Mouse (Mus musculus) hindbrain, embryonic 12.5 days (tissue): Measurements from ENCODE around the gene Cdk5. TPM values are rescaled to one million over a fixed set of nuclear protein-coding genes. Genes with fewer than 3 reads are reported as not detected.

ENCODE experiments used
- ATAC-seq: fragments of 200-750 bp; cut with Nextera tagmentation; 2 replicates; pipeline ENCODE4 v1.8.0; 2017; ENCODE audit warnings: moderate TSS enrichment; ENCODE audit not compliant: low FRiP score
- H3K27ac ChIP-seq: fragments of 300-500 bp; sonication (generic); 2 replicates; pipeline ENCODE4 v1.5.1; 2016; ENCODE audit warnings: mild to moderate bottlenecking
- H3K27me3 ChIP-seq: fragments of 300-500 bp; sonication (generic); 2 replicates; pipeline ENCODE4 v1.6.1; 2016; ENCODE audit warnings: mild to moderate bottlenecking
- H3K36me3 ChIP-seq: fragments of 300-500 bp; sonication (generic); 2 replicates; pipeline ENCODE4 v1.6.1; 2016; ENCODE audit warnings: mild to moderate bottlenecking
- H3K4me1 ChIP-seq: fragments of 300-500 bp; sonication (generic); 2 replicates; pipeline ENCODE4 v1.6.1; 2016
- H3K4me2 ChIP-seq: fragments of 300-500 bp; sonication (generic); replicated peaks from 2 replicates; pipeline ENCODE4 v1.6.1; 2016; ENCODE audit warnings: mild to moderate bottlenecking
- H3K4me3 ChIP-seq: fragments of 300-500 bp; sonication (generic); 2 replicates; pipeline ENCODE4 v1.5.1; 2016; ENCODE audit warnings: mild to moderate bottlenecking
- H3K9ac ChIP-seq: fragments of 300-500 bp; sonication (generic); 2 replicates; pipeline ENCODE4 v1.6.1; 2016; ENCODE audit warnings: mild to moderate bottlenecking, moderate library complexity
- H3K9me3 ChIP-seq: fragments of 300-500 bp; sonication (generic); replicated peaks from 2 replicates; pipeline ENCODE4 v1.6.1; 2016; ENCODE audit warnings: mild to moderate bottlenecking
- WGBS: fragments of 180-500 bp; shearing (Covaris S2); methylation state at CpG from one replicate; pipeline ENCODE4 v1.1.7; 2016; 5-methylcytosine and 5-hydroxymethylcytosine counted together
- polyA plus RNA-seq: library from polyadenylated mRNA; unstranded; fragments of >200 nt; fragmentation: Nextera tagmentation; extraction: Ambion mirVana; gene quantifications from 2 replicates; pipeline ENCODE4 v1.2.1, GENCODE M21; 2016

Cdk5 gene
- 61.0 and 63.8 TPM in 2 replicates for polyA plus RNA-seq

DNA sequence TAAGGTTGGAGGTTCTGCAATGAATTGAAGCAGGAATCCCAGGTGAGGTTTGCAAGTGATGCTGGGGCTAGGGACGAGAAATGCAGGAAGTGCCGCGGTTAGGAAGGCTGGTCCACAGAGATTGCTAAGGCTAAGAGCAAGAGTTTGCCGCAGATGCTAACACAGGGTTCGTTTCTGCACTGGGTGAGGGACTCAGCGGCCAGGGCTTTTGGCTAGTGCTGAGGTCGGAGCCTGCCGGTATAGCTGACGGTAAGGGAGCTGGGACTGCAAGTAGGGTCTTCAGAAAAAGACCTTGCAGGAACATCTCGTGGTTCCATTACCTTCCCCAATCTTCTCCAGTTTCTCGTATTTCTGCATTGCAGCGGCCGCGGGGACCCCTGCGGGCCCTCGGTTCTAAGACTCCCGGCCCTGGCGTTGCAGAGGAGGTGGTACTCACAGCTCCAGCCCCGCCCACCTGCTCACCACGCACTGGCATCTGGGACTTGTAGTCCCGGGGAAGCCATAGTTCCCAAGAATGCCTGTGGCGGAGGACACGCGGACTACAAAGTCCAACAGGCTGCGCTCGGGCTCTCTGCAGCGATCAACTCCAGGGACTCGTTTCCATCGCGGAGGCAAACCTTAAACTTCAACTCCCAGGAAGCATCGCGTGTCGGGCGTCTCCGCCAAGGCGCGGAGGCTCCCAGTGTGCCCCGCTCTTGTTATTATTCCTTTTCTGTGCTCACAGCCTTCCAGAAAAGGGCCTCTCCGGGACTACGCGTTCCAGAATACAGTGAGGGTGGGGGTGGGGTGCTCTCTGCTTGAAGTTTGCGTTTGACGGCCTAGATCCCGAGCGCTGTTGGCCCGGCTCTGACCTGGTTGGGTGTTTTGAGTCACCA, at the start of gene Cdk5, which contains the start of gene Slc4a2:
Gene Cdk5, minus strand, starts transcription at position 402 of the 875 bp plus-strand sequence.
Gene Slc4a2, plus strand, starts transcription at position 709 of the 875 bp plus-strand sequence.
- H3K4me2 ChIP-seq: peak within 1 kb of the TSS; percentile 80
- H3K4me3 ChIP-seq: peak within 1 kb of the TSS; percentile 57
- peaks cover 55% of the 10 kb centered on the region for H3K4me1 ChIP-seq
- WGBS: under 1% methylated on average over 46 of the region's 46 CpGs
- no peaks in the 10 kb centered on the region for H3K9me3 ChIP-seq
- H3K36me3 ChIP-seq: peaks cover 25% of the 10 kb centered on the region
- H3K27me3 ChIP-seq: peaks cover 13% of the 10 kb centered on the region; the same call in 1 of the 2 replicates
- peak within 1 kb of the TSS; percentile 73 for H3K9ac ChIP-seq
- H3K27ac ChIP-seq: peak within 1 kb of the TSS; percentile 90
- peak; percentile 94 for ATAC-seq

DNA sequence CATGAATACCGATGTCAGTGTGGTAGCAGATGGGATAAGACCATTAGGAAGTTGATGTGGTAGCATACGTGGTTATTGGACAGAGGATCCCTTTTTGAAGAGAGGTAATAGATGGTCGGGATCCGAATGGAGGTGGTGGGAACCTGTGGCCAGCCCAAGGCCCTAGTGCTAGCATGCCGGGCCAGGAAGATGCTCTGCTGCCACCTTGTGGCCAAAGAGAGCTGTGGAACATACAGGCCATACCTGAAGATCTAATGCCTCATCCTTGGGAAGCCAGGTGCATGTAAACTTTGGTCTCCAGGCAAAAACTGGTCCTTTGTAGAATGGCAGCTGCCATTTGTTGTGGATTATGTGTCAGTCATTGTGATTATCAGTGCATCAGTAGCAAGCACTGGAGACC, 47.3 kb upstream of the Cdk5 start:
- no peak overlapping the region for H3K4me2 ChIP-seq
- no peak overlapping the region for H3K9ac ChIP-seq
- no peaks in the 10 kb centered on the region for H3K36me3 ChIP-seq
- H3K27ac ChIP-seq: no peak overlapping the region
- ATAC-seq: peak; percentile 49; the same call in 1 of the 2 replicates
- no peak overlapping the region for H3K4me3 ChIP-seq
- H3K9me3 ChIP-seq: no peaks in the 10 kb centered on the region
- peaks cover 36% of the 10 kb centered on the region for H3K27me3 ChIP-seq
- 15% methylated on average over 5 of the region's 5 CpGs for WGBS
- H3K4me1 ChIP-seq: peaks cover 51% of the 10 kb centered on the region

GRCm38 (mm10) chr5:24466762-24467161, 43.4 kb upstream of the Cdk5 start:
- H3K4me3 ChIP-seq: no peak overlapping the region
- WGBS: 40% methylated on average over 12 of the region's 12 CpGs
- peak overlapping the region; percentile 41; the same call in 1 of the 2 replicates for H3K9ac ChIP-seq
- 0 out of 2 replicates have a peak, but pooled peaks cover 2% of the 10 kb centered on the region for H3K36me3 ChIP-seq
- ATAC-seq: no peak
- peaks cover 27% of the 10 kb centered on the region for H3K4me1 ChIP-seq
- 0 out of 2 replicates have a peak overlapping the region, but pooled peaks have one; percentile 44 for H3K27ac ChIP-seq
- H3K4me2 ChIP-seq: peak overlapping the region; percentile 14; the same call in 1 of the 2 replicates
- H3K27me3 ChIP-seq: no peaks in the 10 kb centered on the region; the same call in 1 of the 2 replicates
- H3K9me3 ChIP-seq: no peaks in the 10 kb centered on the region

- peaks cover 43% of the 10 kb centered on the region for H3K4me1 ChIP-seq
- H3K4me3 ChIP-seq: peak overlapping the region; percentile 7
- no peaks in the 10 kb centered on the region for H3K27me3 ChIP-seq
- 45% methylated on average over 7 of the region's 7 CpGs for WGBS
- H3K9ac ChIP-seq: peak overlapping the region; percentile 99
- no peaks in the 10 kb centered on the region for H3K9me3 ChIP-seq
- ATAC-seq: no peak
- H3K36me3 ChIP-seq: peaks cover 19% of the 10 kb centered on the region
- peak overlapping the region; percentile 40 for H3K27ac ChIP-seq
- H3K4me2 ChIP-seq: peak overlapping the region; percentile 93
Measured at GRCm38 (mm10) chr5:24455613-24456012, 32.3 kb upstream of the Cdk5 start.

GRCm38 (mm10) chr5:24455076-24455475, 31.7 kb upstream of the Cdk5 start:
- Histone ChIP-seq H3K27me3 (0 out of 2 replicates have a peak, but pooled peaks cover under 1% of the 10 kb centered on the region), H3K27ac (peak overlapping the region; percentile 40), H3K36me3 (peaks cover 17% of the 10 kb centered on the region), H3K4me2 (peak overlapping the region; percentile 93), H3K4me3 (no peak overlapping the region), H3K9me3 (no peaks in the 10 kb centered on the region), H3K4me1 (peaks cover 43% of the 10 kb centered on the region), H3K9ac (peak overlapping the region; percentile 99; the same call in 1 of the 2 replicates)
- WGBS: 56% methylated on average over 3 of the region's 3 CpGs
- ATAC-seq: no peak

- no peak for ATAC-seq
- WGBS: 28% methylated on average over 2 of the region's 2 CpGs
- Histone ChIP-seq H3K4me1 (peaks cover 43% of the 10 kb centered on the region), H3K36me3 (peaks cover 16% of the 10 kb centered on the region), H3K4me3 (peak overlapping the region; percentile 95), H3K4me2 (peak overlapping the region; percentile 93), H3K9me3 (no peaks in the 10 kb centered on the region), H3K27ac (peak overlapping the region; percentile 95), H3K9ac (peak overlapping the region; percentile 99), H3K27me3 (0 out of 2 replicates have a peak, but pooled peaks cover 3% of the 10 kb centered on the region)
Measured at GRCm38 (mm10) chr5:24453985-24454303, 30.6 kb upstream of the Cdk5 start.

DNA sequence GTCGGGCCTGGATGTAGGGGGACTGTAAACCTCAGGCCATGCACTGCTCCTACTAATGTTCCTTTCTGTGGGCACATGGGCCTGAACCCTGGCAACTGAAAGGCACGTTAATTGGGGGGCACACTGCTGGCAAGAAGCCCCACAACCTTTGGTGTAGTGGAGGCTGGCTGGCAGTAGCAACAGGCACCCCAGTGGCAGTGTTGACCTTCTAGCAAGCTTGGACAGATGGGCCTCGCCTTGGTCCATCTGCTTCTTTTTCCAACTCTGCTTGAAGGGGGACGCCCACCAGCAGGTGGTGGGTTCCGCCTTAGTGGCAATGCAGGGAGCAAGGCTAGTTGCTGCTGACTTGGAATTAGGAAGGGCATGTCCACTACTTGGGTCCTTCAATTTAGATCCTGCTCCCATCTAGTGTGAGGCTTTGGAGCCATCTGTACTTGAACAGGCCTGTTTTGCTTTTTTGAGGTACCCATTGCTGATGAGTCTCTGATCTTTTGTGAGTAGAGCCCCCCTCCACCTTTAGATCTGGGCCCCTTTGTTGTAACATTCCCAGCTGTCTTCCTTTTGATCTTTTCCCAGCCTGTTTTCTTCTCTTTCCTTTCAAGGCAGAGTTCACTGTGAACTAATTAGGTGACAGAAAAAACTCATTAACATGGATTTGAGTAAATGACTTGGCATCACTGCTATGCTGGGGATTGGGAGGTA, 30.1 kb upstream of the Cdk5 start:
- Histone ChIP-seq H3K36me3 (peaks cover 12% of the 10 kb centered on the region), H3K4me1 (peaks cover 43% of the 10 kb centered on the region), H3K4me2 (peak overlapping the region; percentile 93), H3K27me3 (0 out of 2 replicates have a peak, but pooled peaks cover 3% of the 10 kb centered on the region), H3K4me3 (peak overlapping the region; percentile 95), H3K27ac (peak overlapping the region; percentile 95), H3K9me3 (no peaks in the 10 kb centered on the region), H3K9ac (peak overlapping the region; percentile 99)
- 6% methylated on average over 5 of the region's 5 CpGs for WGBS
- peak; percentile 3; the same call in 1 of the 2 replicates for ATAC-seq

GRCm38 (mm10) chr5:24452691-24453233, 29.4 kb upstream of the Cdk5 start:
- Histone ChIP-seq H3K27ac (peak overlapping the region; percentile 95), H3K9me3 (no peaks in the 10 kb centered on the region), H3K27me3 (0 out of 2 replicates have a peak, but pooled peaks cover 3% of the 10 kb centered on the region), H3K9ac (peak overlapping the region; percentile 99), H3K4me3 (peak overlapping the region; percentile 95), H3K4me1 (peaks cover 47% of the 10 kb centered on the region), H3K4me2 (peak overlapping the region; percentile 93), H3K36me3 (peaks cover 5% of the 10 kb centered on the region)
- peak; percentile 9 for ATAC-seq
- under 1% methylated on average over 29 of the region's 29 CpGs for WGBS

GRCm38 (mm10) chr5:24452030-24452690, 28.8 kb upstream of the Cdk5 start, which contains the start of gene Agap3:
Gene Agap3, plus strand, starts transcription at chr5:24452177.
- H3K4me2 ChIP-seq: peak within 1 kb of the TSS; percentile 93
- no peaks in the 10 kb centered on the region; the same call in 1 of the 2 replicates for H3K36me3 ChIP-seq
- peak within 1 kb of the TSS; percentile 99 for H3K9ac ChIP-seq
- H3K27me3 ChIP-seq: 0 out of 2 replicates have a peak, but pooled peaks cover 3% of the 10 kb centered on the region
- no peaks in the 10 kb centered on the region for H3K9me3 ChIP-seq
- peak; percentile 7 for ATAC-seq
- H3K27ac ChIP-seq: peak within 1 kb of the TSS; percentile 95
- H3K4me1 ChIP-seq: peaks cover 51% of the 10 kb centered on the region
- 1% methylated on average over 43 of the region's 85 CpGs for WGBS
- peak within 1 kb of the TSS; percentile 95 for H3K4me3 ChIP-seq

- peak; percentile 69 for ATAC-seq
- H3K9ac ChIP-seq: peak overlapping the region; percentile 99
- no peaks in the 10 kb centered on the region for H3K36me3 ChIP-seq
- peaks cover 56% of the 10 kb centered on the region for H3K4me1 ChIP-seq
- H3K4me3 ChIP-seq: peak overlapping the region; percentile 95
- peak overlapping the region; percentile 93 for H3K4me2 ChIP-seq
- 0 out of 2 replicates have a peak, but pooled peaks cover 3% of the 10 kb centered on the region for H3K27me3 ChIP-seq
- 2% methylated on average over 41 of the region's 66 CpGs for WGBS
- peak overlapping the region; percentile 95 for H3K27ac ChIP-seq
- H3K9me3 ChIP-seq: no peaks in the 10 kb centered on the region
Measured at GRCm38 (mm10) chr5:24451264-24452029, 28.1 kb upstream of the Cdk5 start.
